Mouse (Mus musculus): Measurements from ENCODE around the gene Slc2a1. TPM values are rescaled to one million over a fixed set of nuclear protein-coding genes. Genes with fewer than 3 reads are reported as not detected.

The Slc2a1 gene
- polyA plus RNA-seq, 1 experiment from 2014 or later = 29.6 TPM

DNA sequence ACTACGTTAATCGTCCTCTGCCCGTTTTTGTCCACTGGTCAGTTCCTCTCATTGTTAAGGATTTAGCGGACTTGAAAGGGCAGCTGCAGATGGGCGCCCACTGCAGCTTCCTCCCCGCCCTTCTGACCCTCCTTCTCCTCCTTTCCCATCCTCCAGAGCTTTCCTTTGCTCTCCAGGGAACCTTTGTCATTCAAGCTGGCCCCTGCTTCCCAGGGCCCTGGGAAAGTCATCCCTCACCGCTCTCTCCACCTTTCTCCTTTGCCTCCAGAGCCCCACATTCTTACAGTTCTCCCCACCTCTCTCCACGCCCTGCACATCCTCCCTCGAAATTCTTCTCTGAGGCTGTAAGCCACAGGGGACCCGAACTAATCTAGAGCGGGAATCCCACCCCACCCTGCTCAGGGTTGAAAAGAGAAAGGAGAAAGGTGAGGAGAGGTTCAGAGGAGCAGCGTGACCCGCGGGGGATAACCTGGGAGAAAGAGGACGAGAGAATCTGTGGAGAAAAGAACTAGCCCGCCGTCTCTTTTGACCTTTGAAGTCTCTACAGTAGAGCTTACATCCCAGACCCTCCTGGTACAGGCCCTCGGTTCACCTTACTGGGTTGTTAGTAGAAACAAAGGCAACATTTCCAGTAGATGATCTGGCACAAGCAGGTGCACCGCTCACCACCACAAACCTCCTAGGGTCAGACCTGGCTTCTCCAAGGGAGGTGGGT is 36.7 kb upstream of the Slc2a1 start:
- WGBS (ENCODE audit: insufficient replicate concordance) = 38% methylated on average over 19 of the region's 19 CpGs
- DNase-seq (no peak), ATAC-seq (no peak)
- Histone ChIP-seq H3K4me2 (ENCODE audit: low read depth, low read length) (no peak overlapping the region), H3K4me3 (ENCODE audit: low read depth, low read length) (no peak overlapping the region), H3K9me3 (ENCODE audit: low read length) (no peaks in the 10 kb centered on the region), H3K9ac (replicated peaks) (no peak overlapping the region), H3K4me1 (ENCODE audit: insufficient read depth) (0 out of 2 replicates have a peak, but pooled peaks cover 7% of the 10 kb centered on the region), H3K27ac (ENCODE audit: low read depth) (no peak overlapping the region), H3K36me3 (replicated peaks; ENCODE audit: insufficient read depth, low read length) (no peaks in the 10 kb centered on the region), H3K27me3 (ENCODE audit: insufficient read depth, low read length) (peaks cover 22% of the 10 kb centered on the region)
- TF ChIP-seq CTCF (IDR thresholded peaks at IDR 0.05; ENCODE audit: low read depth) (no peak), EP300 (IDR thresholded peaks at IDR 0.05; ENCODE audit: low read depth) (no peak)

DNA sequence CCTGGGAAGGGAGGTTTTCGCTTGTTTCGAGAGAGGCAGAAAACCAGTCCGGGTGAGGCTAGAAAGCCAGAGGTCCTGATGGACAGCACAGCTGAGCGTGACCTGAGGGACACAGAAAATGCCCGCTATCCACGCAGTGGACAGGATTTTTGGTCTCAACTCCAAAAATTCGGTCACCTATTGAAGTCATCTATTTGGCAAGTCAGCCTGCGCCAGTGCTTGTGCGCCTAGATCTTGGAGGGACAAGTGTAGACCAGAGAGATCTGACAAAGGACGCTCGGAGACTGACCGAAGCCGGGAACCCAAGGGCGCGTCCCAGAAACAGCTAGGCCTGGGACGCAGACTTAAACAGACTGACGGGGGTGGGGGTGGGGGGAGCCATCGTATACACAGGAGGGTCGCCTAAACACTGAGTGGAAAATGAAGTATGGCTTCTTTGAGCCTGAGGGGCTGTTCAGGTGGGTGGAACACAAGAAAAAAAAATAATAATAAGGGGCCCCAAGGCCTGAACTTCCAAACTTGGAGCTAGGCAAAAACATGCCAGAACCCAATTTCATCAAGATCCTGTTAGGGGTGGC is 36.1 kb upstream of the Slc2a1 start:
- no peaks in the 10 kb centered on the region for H3K9me3 ChIP-seq (ENCODE audit: low read length)
- peaks cover 7% of the 10 kb centered on the region; the same call in 1 of the 2 replicates for H3K4me1 ChIP-seq (ENCODE audit: insufficient read depth)
- H3K4me3 ChIP-seq (ENCODE audit: low read depth, low read length) = no peak overlapping the region
- H3K27ac ChIP-seq (ENCODE audit: low read depth) = no peak overlapping the region
- H3K27me3 ChIP-seq (ENCODE audit: insufficient read depth, low read length) = peaks cover 22% of the 10 kb centered on the region
- no peak for DNase-seq
- TF ChIP-seq EP300 (IDR thresholded peaks at IDR 0.05; ENCODE audit: low read depth) = no peak
- TF ChIP-seq CTCF (IDR thresholded peaks at IDR 0.05; ENCODE audit: low read depth) = no peak
- no peaks in the 10 kb centered on the region for H3K36me3 ChIP-seq (replicated peaks; ENCODE audit: insufficient read depth, low read length)
- no peak overlapping the region for H3K9ac ChIP-seq (replicated peaks)
- ATAC-seq = no peak
- 61% methylated on average over 19 of the region's 19 CpGs for WGBS (ENCODE audit: insufficient replicate concordance)
- no peak overlapping the region for H3K4me2 ChIP-seq (ENCODE audit: low read depth, low read length)

DNA sequence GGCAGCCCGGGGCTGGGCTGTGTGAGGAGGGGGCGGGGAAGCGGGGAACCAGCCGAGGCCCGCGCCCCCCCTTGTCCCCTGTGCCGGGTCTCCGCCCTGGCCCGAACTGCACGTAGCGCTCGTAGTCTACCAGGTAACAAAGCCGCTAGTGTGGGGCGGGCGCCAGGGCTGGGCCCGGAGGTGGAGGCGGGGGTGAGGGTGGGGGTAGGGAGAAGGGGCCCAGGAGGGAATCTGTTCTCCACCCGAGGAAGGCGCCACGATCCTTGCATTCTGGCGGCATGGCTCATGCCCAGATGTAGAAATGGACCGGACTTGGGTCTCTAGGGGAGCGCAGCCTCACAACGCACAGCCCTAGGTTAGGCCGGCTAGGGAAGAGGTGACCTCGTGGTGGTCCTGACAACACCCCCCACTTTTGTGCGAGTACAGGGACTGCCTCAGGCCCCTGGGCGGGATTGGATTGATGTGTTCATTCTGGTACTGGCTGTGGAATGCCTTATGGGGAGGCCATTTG is 35.5 kb upstream of the Slc2a1 start:
- H3K4me2 ChIP-seq (ENCODE audit: low read depth, low read length) = no peak overlapping the region

DNA sequence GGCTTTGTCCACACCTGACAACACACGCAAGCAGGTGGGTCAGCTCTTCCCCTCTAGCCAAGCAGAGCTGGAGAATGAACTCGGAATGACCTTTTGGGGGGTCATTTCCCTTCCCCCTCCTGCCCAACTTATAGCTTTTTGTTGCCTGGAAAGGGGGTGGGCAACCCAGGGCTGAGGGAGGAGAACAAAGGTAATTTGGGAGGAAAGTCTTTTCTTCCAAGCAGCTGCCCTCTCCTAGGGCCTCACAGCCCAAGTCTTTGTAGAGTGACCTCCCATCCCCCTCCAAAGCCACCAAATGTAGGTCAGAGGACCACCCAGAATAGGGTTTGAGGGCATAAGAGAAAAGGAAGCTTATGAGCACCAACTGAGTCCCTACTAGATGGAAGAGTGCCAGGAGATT is 34.9 kb upstream of the Slc2a1 start:
- no peak overlapping the region for H3K4me3 ChIP-seq (ENCODE audit: low read depth, low read length)
- no peak for ATAC-seq
- DNase-seq = no peak
- no peak overlapping the region for H3K9ac ChIP-seq (replicated peaks)
- no peaks in the 10 kb centered on the region for H3K9me3 ChIP-seq (ENCODE audit: low read length)
- H3K36me3 ChIP-seq (replicated peaks; ENCODE audit: insufficient read depth, low read length) = no peaks in the 10 kb centered on the region
- H3K4me1 ChIP-seq (ENCODE audit: insufficient read depth) = peaks cover 7% of the 10 kb centered on the region; the same call in 1 of the 2 replicates
- peaks cover 22% of the 10 kb centered on the region for H3K27me3 ChIP-seq (ENCODE audit: insufficient read depth, low read length)
- TF ChIP-seq CTCF (IDR thresholded peaks at IDR 0.05; ENCODE audit: low read depth) (no peak), EP300 (IDR thresholded peaks at IDR 0.05; ENCODE audit: low read depth) (no peak)
- H3K27ac ChIP-seq (ENCODE audit: low read depth) = no peak overlapping the region
- no peak overlapping the region for H3K4me2 ChIP-seq (ENCODE audit: low read depth, low read length)
- 62% methylated on average over 2 of the region's 2 CpGs for WGBS (ENCODE audit: insufficient replicate concordance)

More for the DNA sequence above, 35.5 kb upstream of the Slc2a1 start:
- no peak overlapping the region for H3K27ac ChIP-seq (ENCODE audit: low read depth)
- no peak overlapping the region for H3K4me3 ChIP-seq (ENCODE audit: low read depth, low read length)
- H3K36me3 ChIP-seq (replicated peaks; ENCODE audit: insufficient read depth, low read length) = no peaks in the 10 kb centered on the region
- ATAC-seq (no peak), DNase-seq (no peak)
- H3K27me3 ChIP-seq (ENCODE audit: insufficient read depth, low read length) = peaks cover 22% of the 10 kb centered on the region
- 51% methylated on average over 28 of the region's 28 CpGs for WGBS (ENCODE audit: insufficient replicate concordance)
- TF ChIP-seq CTCF (IDR thresholded peaks at IDR 0.05; ENCODE audit: low read depth) = no peak
- TF ChIP-seq EP300 (IDR thresholded peaks at IDR 0.05; ENCODE audit: low read depth) = no peak
- H3K9ac ChIP-seq (replicated peaks) = no peak overlapping the region
- H3K9me3 ChIP-seq (ENCODE audit: low read length) = no peaks in the 10 kb centered on the region
- peaks cover 7% of the 10 kb centered on the region; the same call in 1 of the 2 replicates for H3K4me1 ChIP-seq (ENCODE audit: insufficient read depth)

DNA sequence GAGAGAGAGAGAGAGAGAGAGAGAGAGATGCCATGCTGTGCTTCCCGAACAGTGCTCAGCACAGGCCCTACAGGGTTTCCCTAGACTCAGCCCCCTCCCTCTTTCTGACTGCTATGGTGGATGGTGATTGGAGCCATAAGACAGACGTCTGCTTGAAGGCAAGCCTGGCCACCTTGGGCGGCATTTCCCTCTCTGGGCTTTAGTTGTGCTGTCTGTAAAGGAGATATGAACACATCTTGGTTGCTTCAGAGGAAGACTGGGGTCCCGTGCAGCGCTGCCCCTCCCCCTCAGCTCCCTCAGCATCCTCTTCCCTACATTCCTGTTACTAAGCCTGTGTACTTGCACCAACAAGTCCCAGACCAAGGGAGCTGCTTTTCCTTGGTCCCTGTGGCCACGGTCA is 33.9 kb upstream of the Slc2a1 start:
- DNase-seq (no peak), ATAC-seq (no peak)
- H3K27ac ChIP-seq (ENCODE audit: low read depth) = no peak overlapping the region
- peaks cover 22% of the 10 kb centered on the region for H3K27me3 ChIP-seq (ENCODE audit: insufficient read depth, low read length)
- no peaks in the 10 kb centered on the region for H3K36me3 ChIP-seq (replicated peaks; ENCODE audit: insufficient read depth, low read length)
- H3K4me2 ChIP-seq (ENCODE audit: low read depth, low read length) = no peak overlapping the region
- TF ChIP-seq EP300 (IDR thresholded peaks at IDR 0.05; ENCODE audit: low read depth) (no peak), CTCF (IDR thresholded peaks at IDR 0.05; ENCODE audit: low read depth) (no peak)
- no peak overlapping the region for H3K4me3 ChIP-seq (ENCODE audit: low read depth, low read length)
- H3K9me3 ChIP-seq (ENCODE audit: low read length) = no peaks in the 10 kb centered on the region
- H3K4me1 ChIP-seq (ENCODE audit: insufficient read depth) = peaks cover 7% of the 10 kb centered on the region; the same call in 1 of the 2 replicates
- 47% methylated on average over 6 of the region's 6 CpGs for WGBS (ENCODE audit: insufficient replicate concordance)
- H3K9ac ChIP-seq (replicated peaks) = no peak overlapping the region

DNA sequence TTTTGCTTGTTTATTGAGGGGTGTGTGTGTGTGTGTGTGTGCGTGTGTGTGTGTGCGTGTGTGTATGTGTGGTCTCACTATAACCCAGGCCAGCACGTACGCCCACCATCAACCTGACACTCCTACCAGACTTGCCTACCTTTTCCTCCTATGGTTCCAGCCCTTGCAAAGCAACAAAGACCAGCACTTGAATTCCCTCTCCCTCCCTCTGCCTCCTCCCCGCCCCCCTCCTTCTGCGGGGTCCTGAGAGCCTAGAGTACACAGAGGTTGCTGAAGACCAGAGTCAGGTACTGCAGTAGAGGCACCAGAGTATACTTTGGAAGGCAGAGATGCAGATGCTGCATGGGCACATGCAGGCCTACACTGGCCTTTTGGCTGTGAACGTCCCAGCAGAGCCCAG is 33.2 kb upstream of the Slc2a1 start:
- TF ChIP-seq CTCF (IDR thresholded peaks at IDR 0.05; ENCODE audit: low read depth) (no peak), EP300 (IDR thresholded peaks at IDR 0.05; ENCODE audit: low read depth) (no peak)
- Histone ChIP-seq H3K27me3 (ENCODE audit: insufficient read depth, low read length) (peaks cover 22% of the 10 kb centered on the region), H3K27ac (ENCODE audit: low read depth) (no peak overlapping the region), H3K4me2 (ENCODE audit: low read depth, low read length) (no peak overlapping the region), H3K36me3 (replicated peaks; ENCODE audit: insufficient read depth, low read length) (no peaks in the 10 kb centered on the region), H3K9me3 (ENCODE audit: low read length) (no peaks in the 10 kb centered on the region), H3K9ac (replicated peaks) (no peak overlapping the region), H3K4me1 (ENCODE audit: insufficient read depth) (peaks cover 7% of the 10 kb centered on the region; the same call in 1 of the 2 replicates), H3K4me3 (ENCODE audit: low read depth, low read length) (no peak overlapping the region)
- no peak for ATAC-seq
- no peak for DNase-seq
- 79% methylated on average over 7 of the region's 7 CpGs for WGBS (ENCODE audit: insufficient replicate concordance)

All from liver, postnatal 0 days (tissue).